Comparison of ENCODE assay signal across 11 mouse cellular contexts in genomic region chr4:13565436-13565835, GRCm38 (mm10).
DNase-seq lines count a peak whose midpoint lies in the region; ATAC-seq and TF ChIP-seq lines count a peak whose summit lies in the region.
"Had no signal": no experiment of that assay in that cellular context is flagged by ENCODE, and none has a peak within 500 bp of the region (broad histone marks: within the 10 kb centered on the region; RNA-seq: fewer than 3 reads in every experiment).

No protein-coding gene starts in this region.

- H3K27ac ChIP-seq in kidney, embryonic 15.5 days, result no peak overlapping the region
- H3K27ac ChIP-seq in hindbrain, embryonic 11.5 days (ENCODE audit: low read depth, low read length), result no peak overlapping the region
- H3K27ac ChIP-seq in midbrain, embryonic 16.5 days (ENCODE audit: low read length), result peak overlapping the region; percentile 83
- no peak overlapping the region for H3K27ac ChIP-seq in cerebellum, adult 2 months (ENCODE audit: insufficient read depth, low read length)
- H3K27ac ChIP-seq: heart, adult 2 months; liver, embryonic 12.5 days had no signal

- peak overlapping the region; percentile 45 for H3K4me2 ChIP-seq in kidney, embryonic 15.5 days
- no peak overlapping the region; the same call in 1 of the 2 replicates for H3K4me2 ChIP-seq in hindbrain, embryonic 11.5 days (replicated peaks; ENCODE audit: low read depth, low read length)
- peak overlapping the region; percentile 59 for H3K4me2 ChIP-seq in midbrain, embryonic 16.5 days (ENCODE audit: low read length)
- H3K4me2 ChIP-seq: liver, embryonic 12.5 days had no signal

- no peak for TF ChIP-seq CTCF in cerebellum, adult 2 months (IDR thresholded peaks at IDR 0.05; ENCODE audit: borderline replicate concordance, insufficient read depth, low read depth, low read length)

- peaks cover 10% of the 10 kb centered on the region for H3K4me1 ChIP-seq in kidney, embryonic 15.5 days
- H3K4me1 ChIP-seq in hindbrain, embryonic 11.5 days (replicated peaks; ENCODE audit: control insufficient read depth, insufficient read depth, low read length), result no peaks in the 10 kb centered on the region
- H3K4me1 ChIP-seq in midbrain, embryonic 16.5 days (ENCODE audit: control insufficient read depth, insufficient read depth, low read length), result peaks cover 15% of the 10 kb centered on the region; the same call in 1 of the 2 replicates
- H3K4me1 ChIP-seq in cerebellum, adult 2 months (ENCODE audit: control insufficient read depth, insufficient read depth, low read length), result no peaks in the 10 kb centered on the region
- H3K4me1 ChIP-seq: liver, embryonic 12.5 days had no signal

- WGBS in kidney, embryonic 15.5 days, result 11% methylated on average over 9 of the region's 9 CpGs
- WGBS in hindbrain, embryonic 11.5 days, result 10% methylated on average over 9 of the region's 9 CpGs
- WGBS in midbrain, embryonic 16.5 days, result 7% methylated on average over 9 of the region's 9 CpGs
- WGBS in cerebellum, adult 2 months, result 63% methylated on average over 9 of the region's 9 CpGs

- H3K9ac ChIP-seq in kidney, embryonic 15.5 days, result no peak overlapping the region
- no peak overlapping the region for H3K9ac ChIP-seq in hindbrain, embryonic 11.5 days (ENCODE audit: low read depth, low read length)
- 0 out of 2 replicates have a peak overlapping the region, but pooled peaks have one; percentile 16 for H3K9ac ChIP-seq in midbrain, embryonic 16.5 days (ENCODE audit: low read depth, low read length)
- H3K9ac ChIP-seq: liver, embryonic 12.5 days had no signal

- no peak overlapping the region for H3K4me3 ChIP-seq in kidney, embryonic 15.5 days (replicated peaks)
- H3K4me3 ChIP-seq in hindbrain, embryonic 11.5 days (ENCODE audit: low read depth, low read length), result no peak overlapping the region
- H3K4me3 ChIP-seq in midbrain, embryonic 16.5 days (ENCODE audit: low read depth, low read length), result peak overlapping the region; percentile 36
- H3K4me3 ChIP-seq in cerebellum, adult 2 months (replicated peaks; ENCODE audit: insufficient read depth, low read depth, low read length), result no peak overlapping the region
- H3K4me3 ChIP-seq: heart, adult 2 months; liver, embryonic 12.5 days had no signal

- no peak for ATAC-seq in kidney, embryonic 15.5 days (replicated peaks; ENCODE audit: low FRiP score)
- no peak for ATAC-seq in hindbrain, embryonic 11.5 days (ENCODE audit: low FRiP score)
- ATAC-seq in midbrain, embryonic 16.5 days, result peak; percentile 89
- ATAC-seq: liver, embryonic 12.5 days had no signal

- TF ChIP-seq POLR2A in cerebellum, adult 2 months (IDR thresholded peaks at IDR 0.05; ENCODE audit: borderline replicate concordance, insufficient read depth, low read length), result no peak

- no peak for DNase-seq in kidney, adult 9 months
- DNase-seq in adrenal gland, postnatal 14 days, result peak; percentile 62
- peak; percentile 38 for DNase-seq in hindbrain, embryonic 11.5 days (ENCODE audit: low spot score)
- DNase-seq in right cerebral cortex, postnatal 36 days (ENCODE audit: low spot score in 2 of 2), result no peak
- no peak for DNase-seq in right cerebral cortex, postnatal 10 days (ENCODE audit: low spot score in 2 of 2)
- no peak for DNase-seq in cerebellum, adult 2 months
- DNase-seq: heart, adult 2 months had no signal

- no peaks in the 10 kb centered on the region for H3K9me3 ChIP-seq in kidney, embryonic 15.5 days (replicated peaks)
- no peaks in the 10 kb centered on the region for H3K9me3 ChIP-seq in hindbrain, embryonic 11.5 days (ENCODE audit: control insufficient read depth, low read length)
- no peaks in the 10 kb centered on the region for H3K9me3 ChIP-seq in midbrain, embryonic 16.5 days (replicated peaks; ENCODE audit: control insufficient read depth, low read length, poor library complexity, severe bottlenecking)
- H3K9me3 ChIP-seq: liver, embryonic 12.5 days had no signal

- peaks cover 16% of the 10 kb centered on the region for H3K27me3 ChIP-seq in kidney, embryonic 15.5 days
- H3K27me3 ChIP-seq in hindbrain, embryonic 11.5 days (ENCODE audit: control insufficient read depth, insufficient read depth, low read length), result no peaks in the 10 kb centered on the region
- H3K27me3 ChIP-seq in midbrain, embryonic 16.5 days (ENCODE audit: control insufficient read depth, insufficient read depth, low read depth, low read length), result no peaks in the 10 kb centered on the region
- no peaks in the 10 kb centered on the region for H3K27me3 ChIP-seq in cerebellum, adult 2 months (ENCODE audit: control insufficient read depth, insufficient read depth, low read length)
- H3K27me3 ChIP-seq: CH12.LX had no signal

- H3K36me3 ChIP-seq in kidney, embryonic 15.5 days, result no peaks in the 10 kb centered on the region
- H3K36me3 ChIP-seq in hindbrain, embryonic 11.5 days (ENCODE audit: control insufficient read depth, insufficient read depth, low read length), result no peaks in the 10 kb centered on the region
- no peaks in the 10 kb centered on the region for H3K36me3 ChIP-seq in midbrain, embryonic 16.5 days (ENCODE audit: control insufficient read depth, insufficient read depth, low read length)
- H3K36me3 ChIP-seq: liver, embryonic 12.5 days had no signal

Comparison
In these comparisons a context has a peak if more than half of its experiments do, and no peak if none do; other contexts are left out.
1. DNase-seq: peak in adrenal gland, postnatal 14 days (single experiment) and hindbrain, embryonic 11.5 days (single experiment); none in kidney, adult 9 months (single experiment), right cerebral cortex, postnatal 36 days (0 of 2), right cerebral cortex, postnatal 10 days (0 of 2) and cerebellum, adult 2 months (0 of 2).